Mouse (Mus musculus): ENCODE data around the gene Psmb9. TPM values are rescaled to one million over a fixed set of nuclear protein-coding genes. Genes with fewer than 3 reads are reported as not detected.

Psmb9 gene
- polyA plus RNA-seq, 1 experiment = 334 TPM

- H3K36me3 ChIP-seq (ENCODE audit: control insufficient read depth, insufficient read depth, low read length) = peaks cover 15% of the 10 kb centered on the region
- H3K27me3 ChIP-seq (ENCODE audit: control insufficient read depth, insufficient read depth, low read length) = no peaks in the 10 kb centered on the region
- H3K4me1 ChIP-seq (replicated peaks; ENCODE audit: control insufficient read depth, insufficient read depth, low read length) = no peaks in the 10 kb centered on the region
- TF ChIP-seq CTCF (IDR thresholded peaks at IDR 0.05; ENCODE audit: borderline replicate concordance, control insufficient read depth, extremely low read depth, insufficient read depth, low read length, poor library complexity) = no peak
- TF ChIP-seq POLR2A (IDR thresholded peaks at IDR 0.05; ENCODE audit: control insufficient read depth, extremely low read depth, insufficient read depth, low read length, poor library complexity) = no peak
- WGBS = 78% methylated on average over 13 of the region's 13 CpGs
- no peak overlapping the region for H3K4me3 ChIP-seq (ENCODE audit: control insufficient read depth, insufficient read depth, low read length)
- DNase-seq = no peak
- no peak overlapping the region for H3K27ac ChIP-seq (ENCODE audit: control insufficient read depth, insufficient read depth, low read length)
Measured at GRCm38 (mm10) chr17:34179913-34180859, 7.4 kb downstream of the Psmb9 start.

GRCm38 (mm10) chr17:34179019-34179418, 8.5 kb downstream of the Psmb9 start:
- H3K27me3 ChIP-seq (ENCODE audit: control insufficient read depth, insufficient read depth, low read length) = no peaks in the 10 kb centered on the region
- WGBS = 89% methylated on average over 6 of the region's 6 CpGs
- DNase-seq = no peak
- H3K27ac ChIP-seq (ENCODE audit: control insufficient read depth, insufficient read depth, low read length) = no peak overlapping the region
- no peak for TF ChIP-seq CTCF (IDR thresholded peaks at IDR 0.05; ENCODE audit: borderline replicate concordance, control insufficient read depth, extremely low read depth, insufficient read depth, low read length, poor library complexity)
- H3K4me3 ChIP-seq (ENCODE audit: control insufficient read depth, insufficient read depth, low read length) = no peak overlapping the region
- peaks cover 6% of the 10 kb centered on the region for H3K4me1 ChIP-seq (replicated peaks; ENCODE audit: control insufficient read depth, insufficient read depth, low read length)
- peaks cover 15% of the 10 kb centered on the region for H3K36me3 ChIP-seq (ENCODE audit: control insufficient read depth, insufficient read depth, low read length)

GRCm38 (mm10) chr17:34177179-34177578, 10.4 kb downstream of the Psmb9 start:
- Histone ChIP-seq H3K27ac (ENCODE audit: control insufficient read depth, insufficient read depth, low read length) (no peak overlapping the region), H3K36me3 (ENCODE audit: control insufficient read depth, insufficient read depth, low read length) (peaks cover 8% of the 10 kb centered on the region; the same call in 1 of the 2 replicates), H3K4me1 (replicated peaks; ENCODE audit: control insufficient read depth, insufficient read depth, low read length) (peaks cover 7% of the 10 kb centered on the region), H3K4me3 (ENCODE audit: control insufficient read depth, insufficient read depth, low read length) (no peak overlapping the region), H3K27me3 (ENCODE audit: control insufficient read depth, insufficient read depth, low read length) (no peaks in the 10 kb centered on the region)
- TF ChIP-seq POLR2A (IDR thresholded peaks at IDR 0.05; ENCODE audit: control insufficient read depth, extremely low read depth, insufficient read depth, low read length, poor library complexity) = no peak
- 83% methylated on average over 4 of the region's 4 CpGs for WGBS
- DNase-seq = no peak

GRCm38 (mm10) chr17:34174075-34174474, 13.5 kb downstream of the Psmb9 start:
- Histone ChIP-seq H3K4me1 (replicated peaks; ENCODE audit: control insufficient read depth, insufficient read depth, low read length) (peaks cover 10% of the 10 kb centered on the region), H3K27ac (ENCODE audit: control insufficient read depth, insufficient read depth, low read length) (peak overlapping the region; percentile 81), H3K36me3 (ENCODE audit: control insufficient read depth, insufficient read depth, low read length) (no peaks in the 10 kb centered on the region), H3K4me3 (ENCODE audit: control insufficient read depth, insufficient read depth, low read length) (no peak overlapping the region), H3K27me3 (ENCODE audit: control insufficient read depth, insufficient read depth, low read length) (no peaks in the 10 kb centered on the region)
- DNase-seq = no peak
- TF ChIP-seq CTCF (IDR thresholded peaks at IDR 0.05; ENCODE audit: borderline replicate concordance, control insufficient read depth, extremely low read depth, insufficient read depth, low read length, poor library complexity) (no peak), POLR2A (IDR thresholded peaks at IDR 0.05; ENCODE audit: control insufficient read depth, extremely low read depth, insufficient read depth, low read length, poor library complexity) (no peak)
- WGBS = 21% methylated on average over 1 of the region's 1 CpGs

GRCm38 (mm10) chr17:34172528-34172927, 15.0 kb downstream of the Psmb9 start:
- no peak for TF ChIP-seq POLR2A (IDR thresholded peaks at IDR 0.05; ENCODE audit: control insufficient read depth, extremely low read depth, insufficient read depth, low read length, poor library complexity)
- no peak for TF ChIP-seq CTCF (IDR thresholded peaks at IDR 0.05; ENCODE audit: borderline replicate concordance, control insufficient read depth, extremely low read depth, insufficient read depth, low read length, poor library complexity)
- 98% methylated on average over 5 of the region's 5 CpGs for WGBS
- no peak for DNase-seq
- no peaks in the 10 kb centered on the region for H3K27me3 ChIP-seq (ENCODE audit: control insufficient read depth, insufficient read depth, low read length)
- no peak overlapping the region for H3K4me3 ChIP-seq (ENCODE audit: control insufficient read depth, insufficient read depth, low read length)
- H3K36me3 ChIP-seq (ENCODE audit: control insufficient read depth, insufficient read depth, low read length) = no peaks in the 10 kb centered on the region
- peaks cover 10% of the 10 kb centered on the region for H3K4me1 ChIP-seq (replicated peaks; ENCODE audit: control insufficient read depth, insufficient read depth, low read length)
- no peak overlapping the region for H3K27ac ChIP-seq (ENCODE audit: control insufficient read depth, insufficient read depth, low read length)

- H3K4me3 ChIP-seq (ENCODE audit: control insufficient read depth, insufficient read depth, low read length) = peak overlapping the region; percentile 18
- peak overlapping the region; percentile 98 for H3K27ac ChIP-seq (ENCODE audit: control insufficient read depth, insufficient read depth, low read length)
- no peaks in the 10 kb centered on the region for H3K36me3 ChIP-seq (ENCODE audit: control insufficient read depth, insufficient read depth, low read length)
- WGBS = 2% methylated on average over 13 of the region's 13 CpGs
- peak; percentile 82 for DNase-seq
- no peaks in the 10 kb centered on the region for H3K27me3 ChIP-seq (ENCODE audit: control insufficient read depth, insufficient read depth, low read length)
- TF ChIP-seq POLR2A (IDR thresholded peaks at IDR 0.05; ENCODE audit: control insufficient read depth, extremely low read depth, insufficient read depth, low read length, poor library complexity) (no peak), CTCF (IDR thresholded peaks at IDR 0.05; ENCODE audit: borderline replicate concordance, control insufficient read depth, extremely low read depth, insufficient read depth, low read length, poor library complexity) (no peak)
- H3K4me1 ChIP-seq (replicated peaks; ENCODE audit: control insufficient read depth, insufficient read depth, low read length) = peaks cover 10% of the 10 kb centered on the region
Measured at GRCm38 (mm10) chr17:34170877-34171498, 16.6 kb downstream of the Psmb9 start.
